Mouse (Mus musculus) heart, embryonic 13.5 days (tissue): ENCODE data around the gene Apol9b. TPM values are rescaled to one million over a fixed set of nuclear protein-coding genes. Genes with fewer than 3 reads are reported as not detected.
"Not testable (repeated sequence)": the region's sequence is repeated elsewhere in the genome, so short reads cannot be mapped to it uniquely, and the experiment has no call there.

ENCODE experiments used
- ATAC-seq: fragments of 200-750 bp; cut with Nextera tagmentation; 2 replicates; pipeline ENCODE4 v1.8.0; 2017; ENCODE audit warnings: moderate TSS enrichment; ENCODE audit not compliant: insufficient number of reproducible peaks, low FRiP score, low TSS enrichment; ENCODE audit errors: extremely low read depth
- H3K27ac ChIP-seq: fragments of 300-500 bp; sonication (generic); replicated peaks from 2 replicates; pipeline ENCODE4 v1.5.1; 2015; ENCODE audit warnings: moderate library complexity, mild to moderate bottlenecking, inconsistent platforms
- H3K27me3 ChIP-seq: fragments of 300-500 bp; sonication (generic); replicated peaks from 2 replicates; pipeline ENCODE4 v1.6.1; 2015; ENCODE audit warnings: mild to moderate bottlenecking, inconsistent platforms
- H3K36me3 ChIP-seq: fragments of 300-500 bp; sonication (generic); 2 replicates; pipeline ENCODE4 v1.6.1; 2015; ENCODE audit warnings: mild to moderate bottlenecking, inconsistent platforms
- H3K4me1 ChIP-seq: fragments of 300-500 bp; sonication (generic); 2 replicates; pipeline ENCODE4 v1.6.1; 2015; ENCODE audit warnings: inconsistent platforms
- H3K4me2 ChIP-seq: fragments of 300-500 bp; sonication (generic); 2 replicates; pipeline ENCODE4 v1.6.1; 2015; ENCODE audit warnings: inconsistent platforms, mild to moderate bottlenecking, moderate library complexity
- H3K4me3 ChIP-seq: fragments of 300-500 bp; sonication (generic); 2 replicates; pipeline ENCODE4 v1.5.1; 2015; ENCODE audit warnings: moderate library complexity, mild to moderate bottlenecking, inconsistent platforms
- H3K9ac ChIP-seq: fragments of 300-500 bp; sonication (generic); 2 replicates; pipeline ENCODE4 v1.6.1; 2015; ENCODE audit warnings: inconsistent platforms, mild to moderate bottlenecking, moderate library complexity
- H3K9me3 ChIP-seq: fragments of 300-500 bp; sonication (generic); 2 replicates; pipeline ENCODE4 v1.6.1; 2016; ENCODE audit warnings: inconsistent platforms
- WGBS: fragments of 180-500 bp; shearing (Covaris S2); methylation state at CpG from one replicate; pipeline ENCODE4 v1.1.7; 2015; ENCODE audit warnings: mixed read lengths; 5-methylcytosine and 5-hydroxymethylcytosine counted together
- polyA plus RNA-seq: library from polyadenylated mRNA; unstranded; fragments of >200 nt; fragmentation: Nextera tagmentation; extraction: Ambion mirVana; gene quantifications from 2 replicates; pipeline ENCODE4 v1.2.1, GENCODE M21; 2015

Apol9b gene
- 0.20 TPM in 1 of 2 replicates, not detected in the other for polyA plus RNA-seq

DNA sequence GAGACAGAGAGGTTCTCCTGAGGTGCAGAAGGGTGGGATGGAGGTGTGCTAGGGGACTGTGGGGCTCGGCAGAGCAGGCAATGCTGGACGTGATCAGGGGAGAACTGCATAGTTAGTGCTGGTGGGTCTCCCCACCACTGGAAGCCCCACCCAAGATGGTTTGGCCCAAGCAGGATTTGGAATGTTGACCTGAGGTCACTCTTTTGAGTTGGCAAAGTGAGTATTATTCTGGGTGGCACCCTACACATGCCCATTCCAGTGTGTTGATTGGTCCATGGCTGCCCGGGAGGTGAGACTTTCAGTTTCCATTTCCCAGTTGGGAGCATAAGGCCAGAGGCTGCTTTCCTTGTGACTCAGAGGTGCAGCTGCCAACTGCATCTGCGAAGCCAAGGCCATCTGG is at the start of gene Apol9b:
Apol9b (plus strand) TSS at position 301 of the 400 bp plus-strand sequence.
- H3K4me2 ChIP-seq, H3K9me3 ChIP-seq, H3K27me3 ChIP-seq, ATAC-seq, H3K9ac ChIP-seq, H3K27ac ChIP-seq, H3K36me3 ChIP-seq, H3K4me3 ChIP-seq: not testable (repeated sequence)
- peaks cover 18% of the 10 kb centered on the region for H3K4me1 ChIP-seq
- 82% methylated on average over 1 of the region's 4 CpGs for WGBS

DNA sequence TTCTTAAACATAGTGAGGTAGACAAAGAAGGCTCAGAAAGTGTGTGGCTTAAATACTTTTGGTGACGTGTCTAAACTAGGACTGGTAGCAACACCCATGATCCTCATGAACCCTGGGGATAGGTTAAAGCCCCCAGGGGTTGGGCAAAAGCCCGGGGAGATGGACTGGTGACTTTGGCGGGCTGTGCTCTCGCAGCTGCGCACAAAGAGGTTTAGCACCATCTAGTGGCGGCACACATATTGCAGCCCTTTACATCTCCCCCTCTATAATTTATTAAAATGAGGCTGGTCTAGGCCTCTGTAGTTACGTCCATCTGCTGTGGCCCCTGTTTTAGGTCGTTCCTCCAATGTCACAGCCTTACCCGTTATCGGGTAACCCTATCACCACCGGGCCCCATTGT is 44.9 kb upstream of the Apol9b start:
- not testable (repeated sequence) for H3K4me1 ChIP-seq, H3K27ac ChIP-seq, H3K9ac ChIP-seq, H3K36me3 ChIP-seq, ATAC-seq, H3K4me3 ChIP-seq, H3K9me3 ChIP-seq, H3K27me3 ChIP-seq
- H3K4me2 ChIP-seq, result peak overlapping the region; percentile 31; the same call in 1 of the 2 replicates
- WGBS, result 11% methylated on average over 11 of the region's 11 CpGs

DNA sequence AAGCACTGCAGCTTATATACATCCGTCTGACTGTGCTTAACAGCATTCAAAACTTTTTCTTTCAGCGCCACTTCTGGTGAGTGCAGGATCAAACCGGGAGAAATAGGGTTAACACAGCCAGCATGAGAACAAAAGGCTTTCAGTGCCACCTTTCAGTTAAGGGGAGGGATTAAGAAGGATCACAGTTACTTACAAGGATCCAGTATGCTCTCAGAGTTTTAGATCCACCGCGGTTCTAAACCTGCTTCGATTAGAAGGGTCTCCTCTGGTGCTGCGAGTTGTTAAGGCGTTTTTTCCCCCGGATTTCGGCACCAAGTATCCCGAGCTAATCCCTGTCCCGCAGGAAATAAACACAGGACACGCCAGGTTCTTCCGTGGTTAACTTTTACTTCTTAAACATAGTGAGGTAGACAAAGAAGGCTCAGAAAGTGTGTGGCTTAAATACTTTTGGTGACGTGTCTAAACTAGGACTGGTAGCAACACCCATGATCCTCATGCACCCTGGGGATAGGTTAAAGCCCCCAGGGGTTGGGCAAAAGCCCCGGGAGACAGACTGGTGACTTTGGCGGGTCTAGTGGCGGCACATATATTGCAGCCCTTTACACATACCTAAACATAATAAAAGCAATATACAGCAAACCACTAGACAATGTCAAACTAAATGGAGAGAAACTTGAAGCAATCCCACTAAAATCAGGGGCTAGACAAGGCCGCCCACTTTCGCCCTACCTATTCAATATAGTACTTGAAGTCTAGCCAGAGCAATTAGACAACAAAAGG is 37.1 kb upstream of the Apol9b start:
- not testable (repeated sequence) for H3K27me3 ChIP-seq, H3K27ac ChIP-seq, H3K4me1 ChIP-seq, H3K36me3 ChIP-seq, H3K9me3 ChIP-seq, ATAC-seq
- 7% methylated on average over 19 of the region's 20 CpGs for WGBS
- peak overlapping the region; percentile 67 for H3K4me2 ChIP-seq
- H3K4me3 ChIP-seq, result peak overlapping the region; percentile 44
- peak overlapping the region; percentile 65 for H3K9ac ChIP-seq

DNA sequence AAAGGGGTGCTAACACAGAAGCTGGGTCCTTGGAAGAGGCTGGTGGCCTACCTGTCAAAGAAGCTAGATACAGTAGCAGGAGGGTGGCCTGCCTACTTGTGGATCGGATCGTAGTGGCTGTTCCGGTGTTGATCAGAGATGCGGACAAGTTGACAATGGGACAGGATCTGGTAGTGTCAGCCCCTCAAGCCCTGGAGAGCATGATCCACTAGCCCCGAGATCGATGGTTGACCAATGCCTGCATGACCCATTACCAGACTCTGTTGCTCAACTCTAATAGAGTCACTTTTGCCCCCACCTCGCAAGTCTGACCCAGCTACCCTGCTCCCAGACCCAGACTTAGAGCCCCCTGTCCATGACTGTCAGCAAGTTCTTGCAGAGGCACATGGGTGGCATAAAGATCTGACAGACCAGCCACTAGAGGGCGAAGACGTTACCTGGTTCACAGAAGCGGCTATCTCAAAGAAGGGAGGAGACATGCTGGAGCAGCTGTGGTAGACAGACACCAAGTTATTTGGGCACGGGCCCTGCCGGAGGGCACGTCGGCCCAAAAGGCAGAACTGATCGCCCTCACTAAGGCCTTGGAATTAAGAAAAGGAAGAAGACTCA is 34.0 kb upstream of the Apol9b start:
- not testable (repeated sequence) for H3K9ac ChIP-seq, ATAC-seq, H3K36me3 ChIP-seq, H3K4me3 ChIP-seq, H3K4me2 ChIP-seq, H3K4me1 ChIP-seq, H3K27me3 ChIP-seq, H3K27ac ChIP-seq, H3K9me3 ChIP-seq
- 34% methylated on average over 11 of the region's 15 CpGs for WGBS

DNA sequence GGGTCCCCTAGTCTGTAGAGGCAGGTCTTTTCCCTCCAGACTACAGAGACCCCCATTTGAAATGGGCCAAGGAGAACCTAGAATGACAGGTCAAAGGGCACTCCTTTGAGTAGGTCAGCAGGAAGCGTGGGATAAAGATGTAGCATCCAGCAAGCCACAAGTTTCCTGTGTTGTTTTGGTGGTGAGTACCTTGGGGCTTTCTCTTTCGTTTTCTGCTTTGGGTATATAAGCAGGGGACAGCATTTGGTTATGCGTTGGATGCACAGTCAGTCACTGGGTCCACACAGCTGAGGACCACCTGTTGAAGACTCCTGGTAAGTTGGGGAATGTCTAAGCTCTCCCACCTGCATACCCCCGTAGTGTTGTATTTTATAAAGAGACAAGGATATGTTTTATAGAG is 30.2 kb upstream of the Apol9b start, which contains the start of gene Apol7e:
Apol7e (plus strand) TSS at position 202 of the 400 bp plus-strand sequence.
- not testable (repeated sequence) for H3K9ac ChIP-seq, H3K9me3 ChIP-seq, H3K4me1 ChIP-seq, ATAC-seq, H3K4me3 ChIP-seq, H3K27ac ChIP-seq, H3K36me3 ChIP-seq, H3K27me3 ChIP-seq, H3K4me2 ChIP-seq
- 68% methylated on average over 4 of the region's 4 CpGs for WGBS

DNA sequence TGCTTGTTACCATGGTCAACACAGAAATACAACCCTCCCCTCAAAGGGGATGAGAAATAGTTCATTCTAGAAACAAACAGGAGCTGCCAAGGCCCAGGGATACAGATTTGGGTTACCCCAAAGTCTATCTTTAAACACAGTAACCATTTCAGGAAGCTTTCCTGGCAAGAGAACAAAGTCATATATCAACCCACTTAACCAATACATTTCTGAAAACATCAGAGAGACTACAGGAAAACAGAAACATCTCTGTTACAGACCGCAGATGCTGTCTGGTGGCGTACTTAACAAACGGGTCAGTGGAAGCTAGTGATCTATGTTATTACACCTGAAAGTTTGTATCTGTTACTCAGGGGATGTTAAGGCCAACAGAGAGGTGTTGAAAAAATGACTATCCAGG is 23.5 kb upstream of the Apol9b start:
- not testable (repeated sequence) for H3K4me3 ChIP-seq, H3K4me1 ChIP-seq, H3K36me3 ChIP-seq, H3K9me3 ChIP-seq, H3K27me3 ChIP-seq, H3K27ac ChIP-seq, H3K9ac ChIP-seq, ATAC-seq, H3K4me2 ChIP-seq
- WGBS, result 79% methylated on average over 3 of the region's 3 CpGs

DNA sequence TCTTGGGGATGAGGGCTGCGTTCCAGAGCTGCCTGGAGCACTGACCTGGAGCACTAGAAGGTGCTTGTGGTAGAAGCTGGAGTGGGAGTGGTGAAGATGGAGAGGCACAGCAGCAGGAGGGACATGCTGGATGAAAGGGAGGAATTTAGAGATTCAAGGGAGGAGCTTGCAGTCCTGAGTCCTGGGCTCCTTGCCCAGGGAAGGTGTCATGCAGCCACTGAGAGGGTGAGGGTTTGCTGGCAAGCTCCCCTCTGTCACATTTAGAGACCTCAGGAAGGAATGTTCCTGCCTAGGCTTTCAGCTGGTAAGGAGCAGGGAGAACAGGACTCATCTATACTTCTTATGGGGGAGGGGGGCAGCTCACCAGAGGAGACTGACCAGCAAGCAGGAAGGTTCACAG is 19.9 kb upstream of the Apol9b start:
- WGBS, result 25% methylated on average over 1 of the region's 1 CpGs
- ATAC-seq, result not testable (repeated sequence)

DNA sequence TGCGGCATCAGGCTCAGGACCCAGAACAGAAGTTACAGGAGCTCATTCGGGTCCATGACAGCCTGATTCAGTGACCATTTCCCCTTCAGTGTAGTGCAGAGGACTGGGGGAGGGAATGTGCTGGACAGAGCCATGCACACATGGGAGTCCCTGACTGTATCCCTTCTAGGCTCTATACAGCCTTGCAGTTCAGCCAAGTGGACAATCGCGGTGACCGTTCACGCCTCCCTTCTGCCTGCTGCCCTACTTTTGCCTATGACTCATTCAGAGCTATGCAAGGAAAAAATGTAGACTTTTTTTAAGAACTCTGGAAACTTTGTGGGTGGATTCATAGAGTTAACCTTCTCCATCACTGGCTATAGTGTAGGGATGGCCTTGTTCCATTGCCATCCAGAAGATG is 10.6 kb upstream of the Apol9b start:
- WGBS, result 56% methylated on average over 2 of the region's 6 CpGs
- H3K4me1 ChIP-seq, ATAC-seq, H3K4me2 ChIP-seq, H3K27me3 ChIP-seq, H3K4me3 ChIP-seq, H3K9ac ChIP-seq, H3K27ac ChIP-seq, H3K9me3 ChIP-seq, H3K36me3 ChIP-seq: not testable (repeated sequence)

More for the DNA sequence above, 19.9 kb upstream of the Apol9b start:
- H3K27me3 ChIP-seq, H3K9me3 ChIP-seq, H3K4me2 ChIP-seq, H3K4me1 ChIP-seq, H3K9ac ChIP-seq, H3K27ac ChIP-seq, H3K4me3 ChIP-seq, H3K36me3 ChIP-seq: not testable (repeated sequence)

DNA sequence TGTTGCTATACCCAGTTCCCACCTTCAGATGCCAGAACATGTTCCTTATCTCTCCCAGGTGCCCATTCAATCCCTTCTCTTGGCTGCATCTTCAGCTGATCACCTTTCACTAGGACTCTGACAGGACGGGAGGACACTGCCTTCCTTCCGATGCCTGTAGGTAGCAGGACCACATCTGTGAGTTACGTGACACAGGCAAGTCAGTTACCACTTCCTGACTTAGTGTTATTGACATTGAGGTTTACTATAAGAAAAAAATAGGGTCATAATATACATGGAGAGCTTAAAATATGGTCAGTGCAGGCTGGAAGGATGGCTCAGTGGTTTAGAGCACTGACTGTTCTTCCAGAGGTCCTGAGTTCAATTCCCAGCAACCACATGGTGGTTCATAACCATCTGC is 7.3 kb upstream of the Apol9b start:
- H3K27ac ChIP-seq, H3K9me3 ChIP-seq, H3K36me3 ChIP-seq, H3K9ac ChIP-seq, H3K27me3 ChIP-seq, ATAC-seq, H3K4me1 ChIP-seq, H3K4me2 ChIP-seq, H3K4me3 ChIP-seq: not testable (repeated sequence)
- no CpG with 5 or more reads among the region's 3 CpGs for WGBS

DNA sequence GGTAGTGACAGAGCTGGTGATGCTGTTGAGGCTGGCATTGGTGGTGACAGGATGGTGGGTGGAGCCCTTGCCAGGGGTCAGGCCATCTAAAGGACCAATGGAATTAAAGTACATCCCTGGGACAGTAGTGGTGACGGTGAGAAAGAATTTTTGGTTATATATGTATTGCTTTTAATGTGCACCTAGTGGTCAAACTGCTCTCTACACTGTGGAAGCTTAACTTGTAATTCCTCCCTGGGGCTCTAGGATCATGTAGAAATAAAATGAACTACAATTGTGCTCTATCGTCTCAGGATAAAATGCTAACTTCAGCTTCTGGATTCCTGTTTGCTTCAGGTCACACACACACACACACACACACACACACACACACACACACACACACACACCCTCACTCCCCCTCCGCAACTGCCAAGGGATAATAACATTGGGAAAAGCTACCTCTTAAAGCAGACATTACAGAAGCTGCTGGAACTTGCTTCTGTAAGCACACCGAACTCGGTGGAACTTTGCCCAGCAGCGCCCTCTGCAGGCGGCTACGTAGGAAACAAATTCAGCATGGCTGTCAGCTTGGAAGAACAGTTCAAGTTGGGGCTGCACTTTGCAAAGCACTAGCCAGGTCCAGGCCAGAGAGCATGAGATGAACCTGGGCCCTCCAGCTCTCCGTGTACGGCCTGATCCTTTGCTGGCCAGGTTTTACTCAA is 4.5 kb upstream of the Apol9b start:
- 27% methylated on average over 2 of the region's 10 CpGs for WGBS
- not testable (repeated sequence) for H3K4me1 ChIP-seq, ATAC-seq, H3K27ac ChIP-seq, H3K4me3 ChIP-seq, H3K36me3 ChIP-seq, H3K4me2 ChIP-seq, H3K9ac ChIP-seq, H3K9me3 ChIP-seq, H3K27me3 ChIP-seq

DNA sequence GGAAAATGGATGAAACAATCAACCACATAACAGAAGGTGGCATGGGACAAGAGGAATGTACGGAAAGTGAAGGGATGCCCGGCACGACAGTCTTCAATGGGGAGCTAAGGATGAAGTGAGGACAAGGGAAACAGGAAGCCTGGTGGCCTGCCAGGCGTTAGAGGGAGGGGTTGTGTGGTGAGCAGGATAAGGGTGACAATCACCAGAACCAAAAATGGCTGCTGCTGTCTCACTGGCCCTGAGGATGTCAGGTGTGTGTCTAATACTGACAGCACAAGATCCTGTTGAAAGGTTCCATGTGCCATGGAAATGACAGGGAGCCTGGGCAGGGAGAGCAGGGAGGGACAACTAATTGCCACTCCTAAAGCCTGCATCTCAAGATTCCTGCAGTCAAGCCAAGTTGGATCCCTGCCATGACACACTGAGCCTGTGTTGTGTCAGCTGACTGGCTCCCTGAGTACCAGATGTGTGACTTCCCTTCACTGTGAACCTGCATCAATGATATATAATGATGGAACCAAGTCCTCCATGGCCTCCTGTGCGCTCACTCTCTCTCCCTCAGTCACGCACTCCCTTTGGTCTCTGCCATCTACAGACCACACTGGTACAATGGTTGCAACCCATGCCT is 3.3 kb upstream of the Apol9b start:
- 26% methylated on average over 6 of the region's 6 CpGs for WGBS
- peak; percentile 64 for ATAC-seq
- not testable (repeated sequence) for H3K9me3 ChIP-seq, H3K9ac ChIP-seq, H3K27ac ChIP-seq, H3K4me3 ChIP-seq, H3K27me3 ChIP-seq, H3K4me2 ChIP-seq, H3K4me1 ChIP-seq, H3K36me3 ChIP-seq
